Mouse (Mus musculus) MEL (cell line): ENCODE measurements around the gene Cib4. TPM values are rescaled to one million over a fixed set of nuclear protein-coding genes. Genes with fewer than 3 reads are reported as not detected.

Experiments
- polyA plus RNA-seq, 2 experiments: library from polyadenylated mRNA; stranded (reverse) in 1 of 2; unstranded in 1 of 2; fragments of >175 nt in 1 of 2; fragments of >200 nt in 1 of 2; gene quantifications; 2 replicates each; pipeline versions ENCODE4 v1.2.1 to v1.2.4; 2012; ENCODE audit warnings: low replicate concordance in 2 of 2, low read depth in 1 of 2; ENCODE audit not compliant: insufficient read length in 2 of 2, insufficient read depth in 1 of 2, missing spikeins in 1 of 2
- total RNA-seq: library from RNA; depleted of rRNA; stranded (reverse); fragments of 300-350 nt; gene quantifications from 2 replicates; pipeline ENCODE4 v1.2.3, GENCODE M21; 2012; rRNA removed

Cib4 gene
- total and polyA plus RNA-seq, 3 experiments: not detected

Other genes starting within 250 kb of the Cib4 start
- not detected in 2 replicates for gene Otof, start 83.9 kb downstream of the Cib4 start, total RNA-seq
- gene Otof, start 83.9 kb downstream of the Cib4 start, polyA plus RNA-seq: under 1 TPM in 1 of 2 experiments, not detected in 1; 0.01 TPM
- not detected in 2 replicates for gene 1700001C02Rik, start 79.8 kb downstream of the Cib4 start, total RNA-seq
- gene 1700001C02Rik, start 79.8 kb downstream of the Cib4 start, polyA plus RNA-seq: not detected
- not detected in 2 replicates for gene Kcnk3, start 42.3 kb upstream of the Cib4 start, total RNA-seq
- gene Kcnk3, start 42.3 kb upstream of the Cib4 start, polyA plus RNA-seq: not detected
- gene Slc35f6, start 102.1 kb upstream of the Cib4 start, total RNA-seq: 15.7 and 18.0 TPM in 2 replicates
- gene Slc35f6, start 102.1 kb upstream of the Cib4 start, polyA plus RNA-seq: 10 to 100 TPM in 1 of 2 experiments, not detected in 1; 32.4 TPM
- gene Cenpa, start 120.9 kb upstream of the Cib4 start, total RNA-seq: 341 and 345 TPM in 2 replicates
- gene Cenpa, start 120.9 kb upstream of the Cib4 start, polyA plus RNA-seq: 100 to 1,000 TPM; 100 to 566 TPM
- gene Dpysl5, start 165.7 kb upstream of the Cib4 start, total RNA-seq: not detected in 2 replicates
- gene Dpysl5, start 165.7 kb upstream of the Cib4 start, polyA plus RNA-seq: not detected